Mouse (Mus musculus): ENCODE results near the gene Tor1aip1.

DNA sequence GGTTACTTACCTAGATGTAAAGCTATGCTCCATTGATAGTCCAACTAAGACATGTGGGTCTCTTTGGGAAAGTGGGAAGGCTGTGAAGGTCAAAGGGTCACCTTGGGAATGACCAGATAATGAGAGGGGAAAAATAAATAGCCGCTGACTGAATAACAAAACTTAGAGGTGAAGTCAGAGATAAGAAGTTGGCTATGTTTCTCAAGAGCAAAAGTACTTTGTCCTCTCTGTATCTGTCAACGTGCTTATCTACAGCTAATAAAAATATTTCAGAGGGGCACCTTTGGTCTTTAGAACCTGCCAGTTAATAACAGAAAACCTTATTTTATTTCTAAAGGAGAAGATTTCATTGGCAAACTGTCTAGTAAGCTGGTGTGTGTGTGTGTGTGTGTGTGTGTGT, 40.7 kb downstream of the Tor1aip1 start:
- TF ChIP-seq CTCF (IDR thresholded peaks at IDR 0.05; ENCODE audit: low read depth), result no peak
- no peak for TF ChIP-seq EP300 (IDR thresholded peaks at IDR 0.05; ENCODE audit: low read depth)
